Mouse (Mus musculus) induced T-regulatory cell, adult 2 months (primary cell): ENCODE results near the gene 5730596B20Rik.

Source experiments
- DNase-seq: peaks from one replicate; pipeline ENCODE4 v3.0.0-alpha.2; 2012; ENCODE audit warnings: low read depth

5730596B20Rik gene

GRCm38 (mm10) chr6:52162611-52163365 is 14.5 kb upstream of the 5730596B20Rik start:
- no peak for DNase-seq

GRCm38 (mm10) chr6:52163366-52164031 is 13.8 kb upstream of the 5730596B20Rik start:
- DNase-seq = no peak

GRCm38 (mm10) chr6:52164051-52164625 is 13.2 kb upstream of the 5730596B20Rik start:
- no peak for DNase-seq

- DNase-seq = no peak
These were observed 12.5 kb upstream of the 5730596B20Rik start, which contains the start of gene Hoxa2 for GRCm38 (mm10) chr6:52164626-52165440. Hoxa2 (minus strand) TSS chr6:52164831.

- no peak for DNase-seq
These were observed 11.6 kb upstream of the 5730596B20Rik start for GRCm38 (mm10) chr6:52165441-52166370.

- DNase-seq = no peak
These were observed 10.7 kb upstream of the 5730596B20Rik start for GRCm38 (mm10) chr6:52166431-52167077.

- DNase-seq = no peak
These were observed 10.1 kb upstream of the 5730596B20Rik start for GRCm38 (mm10) chr6:52167176-52167575.

GRCm38 (mm10) chr6:52167736-52168161 is 9.5 kb upstream of the 5730596B20Rik start:
- DNase-seq = no peak

GRCm38 (mm10) chr6:52168191-52169055 is 8.9 kb upstream of the 5730596B20Rik start:
- no peak for DNase-seq

GRCm38 (mm10) chr6:52169499-52170165 is 7.7 kb upstream of the 5730596B20Rik start:
- no peak for DNase-seq

GRCm38 (mm10) chr6:52170166-52170897 is 7.0 kb upstream of the 5730596B20Rik start:
- DNase-seq = no peak

- DNase-seq = no peak
These were observed 6.4 kb upstream of the 5730596B20Rik start for GRCm38 (mm10) chr6:52170898-52171223.

GRCm38 (mm10) chr6:52171331-52171730 is 6.0 kb upstream of the 5730596B20Rik start:
- no peak for DNase-seq

- no peak for DNase-seq
These were observed 5.4 kb upstream of the 5730596B20Rik start for GRCm38 (mm10) chr6:52171938-52172337.

- DNase-seq = no peak
These were observed 4.8 kb upstream of the 5730596B20Rik start for GRCm38 (mm10) chr6:52172501-52172900.

GRCm38 (mm10) chr6:52173648-52174047 is 3.6 kb upstream of the 5730596B20Rik start:
- DNase-seq = no peak

- DNase-seq = no peak
These were observed 2.1 kb upstream of the 5730596B20Rik start for GRCm38 (mm10) chr6:52174968-52175751.

GRCm38 (mm10) chr6:52175864-52176263 is 1.4 kb upstream of the 5730596B20Rik start:
- DNase-seq = no peak
